Mouse (Mus musculus): ENCODE results near the gene Mtif2.
"Not testable (repeated sequence)": the region's sequence is repeated elsewhere in the genome, so short reads cannot be mapped to it uniquely, and the experiment has no call there.

Mtif2 gene

GRCm38 (mm10) chr11:29525988-29526794, at the start of gene Mtif2:
Gene Mtif2, plus strand, starts transcription at chr11:29526408.
- peak; percentile 77 to 84 for DNase-seq (ENCODE audit: low spot score in 2 of 2)

GRCm38 (mm10) chr11:29493135-29493534, 33.1 kb upstream of the Mtif2 start:
- DNase-seq (ENCODE audit: low spot score in 2 of 2), result no peak

- no peak for DNase-seq (ENCODE audit: low spot score in 2 of 2)
Observed at GRCm38 (mm10) chr11:29496962-29497361, 29.2 kb upstream of the Mtif2 start.

GRCm38 (mm10) chr11:29503948-29504893, 22.0 kb upstream of the Mtif2 start:
- DNase-seq (ENCODE audit: low spot score in 2 of 2), result no peak

GRCm38 (mm10) chr11:29504899-29505625, 21.1 kb upstream of the Mtif2 start:
- DNase-seq (ENCODE audit: low spot score in 2 of 2), result no peak

GRCm38 (mm10) chr11:29509421-29509820, 16.8 kb upstream of the Mtif2 start:
- no peak for DNase-seq (ENCODE audit: low spot score in 2 of 2)

GRCm38 (mm10) chr11:29512818-29513535, 13.2 kb upstream of the Mtif2 start:
- DNase-seq (ENCODE audit: low spot score in 2 of 2), result no peak

GRCm38 (mm10) chr11:29514325-29514681, 11.9 kb upstream of the Mtif2 start:
- DNase-seq (ENCODE audit: low spot score in 2 of 2), result no peak

GRCm38 (mm10) chr11:29514682-29515412, 11.4 kb upstream of the Mtif2 start, which contains the start of gene Prorsd1:
Gene Prorsd1, minus strand, starts transcription at chr11:29515033.
- peak; percentile 53 to 61 for DNase-seq (ENCODE audit: low spot score in 2 of 2)

- no peak for DNase-seq (ENCODE audit: low spot score in 2 of 2)
Observed at GRCm38 (mm10) chr11:29538201-29538600, 12.0 kb downstream of the Mtif2 start.

- DNase-seq (ENCODE audit: low spot score in 2 of 2), result no peak
Observed at GRCm38 (mm10) chr11:29544225-29544945, 18.2 kb downstream of the Mtif2 start.

GRCm38 (mm10) chr11:29545150-29545752, 19.0 kb downstream of the Mtif2 start:
- DNase-seq (ENCODE audit: low spot score in 2 of 2), result not testable (repeated sequence)

GRCm38 (mm10) chr11:29546297-29546696, 20.1 kb downstream of the Mtif2 start:
- DNase-seq (ENCODE audit: low spot score in 2 of 2), result not testable (repeated sequence)

- DNase-seq (ENCODE audit: low spot score in 2 of 2), result no peak
Observed at GRCm38 (mm10) chr11:29546762-29547161, 20.6 kb downstream of the Mtif2 start.

- no peak for DNase-seq (ENCODE audit: low spot score in 2 of 2)
Observed at GRCm38 (mm10) chr11:29547249-29547751, 21.1 kb downstream of the Mtif2 start.

- peak; percentile 92 to 94 for DNase-seq (ENCODE audit: low spot score in 2 of 2)
Observed at GRCm38 (mm10) chr11:29547752-29548503, 21.7 kb downstream of the Mtif2 start, which contains the start of the genes Clhc1 and Rps27a. Gene Clhc1, plus strand, starts transcription at chr11:29547950. Gene Rps27a, minus strand, starts transcription at chr11:29548109.

GRCm38 (mm10) chr11:29548504-29549424, 22.6 kb downstream of the Mtif2 start:
- DNase-seq (ENCODE audit: low spot score in 2 of 2), result no peak
